Mouse (Mus musculus) small intestine, adult 2 months (tissue): Measurements from ENCODE around the gene Bod1l.

Source experiments
- CTCF ChIP-seq: fragments of 200-500 bp; IDR thresholded peaks from 2 replicates; pipeline ENCODE4 v1.5.1; 2012; ENCODE audit warnings: low read depth, mild to moderate bottlenecking, control low read depth, inconsistent platforms, low read length, moderate library complexity, mixed read lengths; ENCODE audit not compliant: insufficient replicate concordance, insufficient read length; ENCODE audit errors: extremely low read depth
- POLR2A ChIP-seq: fragments of 200-500 bp; IDR thresholded peaks from 2 replicates; pipeline ENCODE4 v1.6.1; 2012; ENCODE audit warnings: low read depth, mild to moderate bottlenecking, control low read depth, inconsistent platforms, low read length, moderate library complexity

- TF ChIP-seq POLR2A (no peak), CTCF (no peak)
Observed at GRCm38 (mm10) chr5:41760831-41761508, 83.1 kb downstream of the Bod1l start.
